Mouse (Mus musculus) thymus, adult 2 months (tissue): Measurements from ENCODE around the gene Lrrfip2.

Experiments used
- CTCF ChIP-seq: fragments of 200-500 bp; IDR thresholded peaks from 2 replicates; pipeline ENCODE4 v1.5.1; 2012; ENCODE audit warnings: mild to moderate bottlenecking, control low read depth, low read length, moderate library complexity, borderline replicate concordance; ENCODE audit not compliant: control insufficient read depth, poor library complexity, insufficient read depth; ENCODE audit errors: extremely low read depth
- POLR2A ChIP-seq: fragments of 200-500 bp; IDR thresholded peaks from 2 replicates; pipeline ENCODE4 v1.6.1; 2012; ENCODE audit warnings: mild to moderate bottlenecking, low read length, control low read depth, moderate library complexity; ENCODE audit not compliant: control insufficient read depth, poor library complexity, insufficient read depth; ENCODE audit errors: extremely low read depth

DNA sequence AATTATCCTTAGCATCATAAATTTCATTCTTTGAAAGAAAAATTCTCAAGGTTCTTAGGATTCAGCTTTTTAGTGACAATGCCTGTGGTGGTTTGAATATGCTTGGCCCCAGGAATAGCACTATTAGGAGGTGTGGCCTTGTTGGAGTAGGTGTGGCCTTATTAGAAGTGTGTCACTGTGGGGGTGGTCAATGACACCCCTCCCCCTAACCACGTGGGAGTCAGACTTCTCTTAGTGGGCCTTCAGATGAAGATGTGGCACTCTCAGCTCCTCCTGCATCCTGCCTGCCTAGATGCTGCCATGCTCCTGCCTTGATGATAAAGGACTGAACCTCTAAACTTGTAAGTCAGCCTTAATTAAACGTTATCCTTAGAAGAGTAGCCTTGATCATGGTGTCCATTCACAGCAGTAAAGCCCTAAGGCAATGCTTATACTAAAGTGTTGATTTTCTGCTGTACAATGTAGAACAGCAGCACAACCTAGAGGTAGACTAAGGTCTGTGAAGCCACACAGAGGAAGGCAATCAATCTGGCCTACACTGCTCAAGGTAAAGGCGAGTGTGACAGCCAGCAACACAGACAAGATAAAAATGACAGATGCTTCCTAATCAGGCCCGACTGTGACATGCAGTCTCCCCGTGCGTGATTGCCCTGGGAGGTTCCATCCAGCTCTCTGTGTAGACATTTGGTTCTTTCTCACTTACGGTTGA is 134.9 kb downstream of the Lrrfip2 start:
- TF ChIP-seq CTCF (no peak), POLR2A (no peak)
